In the genomic region with DNA sequence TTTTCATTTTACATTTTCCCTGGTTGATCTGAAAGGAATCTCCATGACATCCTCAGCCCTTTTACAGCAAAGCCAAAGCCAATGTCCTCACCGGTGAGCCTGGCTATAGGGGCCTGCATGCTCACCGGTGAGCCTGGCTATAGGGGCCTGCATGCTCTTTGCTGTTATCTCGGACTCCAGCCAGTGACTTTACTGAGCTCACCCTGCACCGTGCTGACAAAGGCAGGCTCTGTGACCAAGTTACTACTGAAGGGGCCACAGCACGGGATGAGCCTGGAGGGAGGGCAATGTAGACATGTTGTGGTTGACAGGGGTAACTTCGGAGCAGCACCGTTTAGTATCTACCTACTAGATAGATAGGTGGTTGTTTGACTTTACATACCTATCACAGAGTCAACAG, we compare ENCODE assay signal across 25 mouse cellular contexts. TPM values are rescaled to one million over a fixed set of nuclear protein-coding genes. Genes with fewer than 3 reads are reported as not detected.
DNase-seq lines count a peak whose midpoint lies in the region; ATAC-seq and TF ChIP-seq lines count a peak whose summit lies in the region.
"Had no signal": no experiment of that assay in that cellular context is flagged by ENCODE, and none has a peak within 500 bp of the region (broad histone marks: within the 10 kb centered on the region; RNA-seq: fewer than 3 reads in every experiment).

No protein-coding gene starts in this region.

- no peaks in the 10 kb centered on the region for H3K79me2 ChIP-seq in myocyte (ENCODE audit: control insufficient read depth, insufficient read depth)

- TF ChIP-seq CTCF in liver, embryonic 14.5 days (IDR thresholded peaks at IDR 0.05; ENCODE audit: low read depth) = no peak
- no peak for TF ChIP-seq CTCF in kidney, adult 2 months (conservative IDR thresholded peaks at IDR 0.05; ENCODE audit: insufficient read depth, insufficient read length, low read depth, low read length)

- peak; percentile 87 for ATAC-seq in liver, embryonic 11.5 days (replicated peaks; ENCODE audit: low FRiP score)
- ATAC-seq in liver, embryonic 14.5 days (ENCODE audit: insufficient read depth) = peak; percentile 74
- ATAC-seq in CD4-positive, CD25-positive, alpha-beta regulatory T cell, adult 4 months = no peak
- ATAC-seq: activated CD4-positive, CD25-positive, alpha-beta regulatory T cell, adult 4 months; forebrain, embryonic 14.5 days; forebrain, postnatal 0 days; hindbrain, postnatal 0 days had no signal

- peaks cover 20% of the 10 kb centered on the region for H3K36me3 ChIP-seq in liver, embryonic 11.5 days (ENCODE audit: control insufficient read depth, insufficient read depth, low read length)
- peaks cover 14% of the 10 kb centered on the region for H3K36me3 ChIP-seq in liver, embryonic 14.5 days (replicated peaks; ENCODE audit: control insufficient read depth, insufficient read depth, low read depth)
- H3K36me3 ChIP-seq in myocyte (ENCODE audit: control insufficient read depth, insufficient read depth) = peaks cover 6% of the 10 kb centered on the region
- no peaks in the 10 kb centered on the region; the same call in none of the 2 replicates for H3K36me3 ChIP-seq in kidney, adult 2 months (ENCODE audit: control insufficient read depth, insufficient read depth, low read length)

- no peak for TF ChIP-seq EP300 in liver, embryonic 14.5 days (IDR thresholded peaks at IDR 0.05; ENCODE audit: low read depth)

- H3K4me2 ChIP-seq in liver, embryonic 11.5 days = no peak overlapping the region
- H3K4me2 ChIP-seq in liver, embryonic 14.5 days (ENCODE audit: low read depth) = no peak overlapping the region
- H3K4me2 ChIP-seq in myocyte (ENCODE audit: low read depth) = no peak overlapping the region
- H3K4me2 ChIP-seq: embryonic facial prominence, embryonic 12.5 days; embryonic facial prominence, embryonic 15.5 days; heart, embryonic 11.5 days; heart, embryonic 15.5 days; hindbrain, embryonic 14.5 days had no signal

- no peak overlapping the region for H3K9ac ChIP-seq in liver, embryonic 11.5 days (ENCODE audit: low read depth, low read length)
- H3K9ac ChIP-seq in liver, embryonic 14.5 days (replicated peaks) = no peak overlapping the region
- H3K9ac ChIP-seq: embryonic facial prominence, embryonic 12.5 days; embryonic facial prominence, embryonic 15.5 days; forebrain, postnatal 0 days; heart, embryonic 15.5 days; hindbrain, embryonic 14.5 days had no signal

- no peak overlapping the region for H3K4me3 ChIP-seq in liver, embryonic 11.5 days (ENCODE audit: low read depth, low read length)
- no peak overlapping the region for H3K4me3 ChIP-seq in liver, embryonic 14.5 days (ENCODE audit: insufficient read depth in 1 of 2, low read depth in 2 of 2, low read length in 2 of 2)
- H3K4me3 ChIP-seq in myocyte = no peak overlapping the region
- no peak overlapping the region for H3K4me3 ChIP-seq in kidney, adult 2 months (ENCODE audit: insufficient read depth, low read depth, low read length)
- H3K4me3 ChIP-seq: embryonic facial prominence, embryonic 12.5 days; embryonic facial prominence, embryonic 15.5 days; gastrocnemius, adult 2 months; heart, embryonic 15.5 days had no signal

- no peaks in the 10 kb centered on the region for H3K27me3 ChIP-seq in liver, embryonic 11.5 days (replicated peaks; ENCODE audit: control insufficient read depth, insufficient read depth, low read length)
- no peaks in the 10 kb centered on the region for H3K27me3 ChIP-seq in liver, embryonic 14.5 days (ENCODE audit: control insufficient read depth, insufficient read depth, low read length)
- H3K27me3 ChIP-seq in myocyte (ENCODE audit: control insufficient read depth, insufficient read depth, insufficient read length) = no peaks in the 10 kb centered on the region
- no peaks in the 10 kb centered on the region for H3K27me3 ChIP-seq in kidney, adult 2 months (replicated peaks; ENCODE audit: control insufficient read depth, insufficient read depth, low read length)
- H3K27me3 ChIP-seq: embryonic facial prominence, embryonic 12.5 days; embryonic facial prominence, embryonic 15.5 days; heart, embryonic 15.5 days had no signal

- H3ac ChIP-seq in myocyte (ENCODE audit: control insufficient read depth, insufficient read length) = no peak overlapping the region

- H3K27ac ChIP-seq in liver, embryonic 11.5 days (ENCODE audit: low read depth, low read length) = no peak overlapping the region
- H3K27ac ChIP-seq in liver, embryonic 14.5 days = no peak overlapping the region
- no peak overlapping the region for H3K27ac ChIP-seq in kidney, adult 2 months (ENCODE audit: insufficient read depth, low read depth, low read length)
- H3K27ac ChIP-seq: embryonic facial prominence, embryonic 12.5 days; embryonic facial prominence, embryonic 15.5 days; gastrocnemius, adult 2 months; heart, embryonic 15.5 days; hindbrain, embryonic 14.5 days; hindbrain, postnatal 0 days had no signal

- DNase-seq in c-Kit-positive CD71-positive TER-119-positive erythroid progenitor cells, embryonic 14.5 days (ENCODE audit: low spot score) = peak; percentile 15
- peak; percentile 30 for DNase-seq in liver, embryonic 11.5 days (ENCODE audit: low spot score)
- DNase-seq in liver, embryonic 14.5 days (ENCODE audit: low read depth in 3 of 3, low spot score in 3 of 3) = no peak
- no peak for DNase-seq in kidney, adult 2 months
- DNase-seq: adrenal gland, adult 8-10 months; adrenal gland, postnatal 25 days; cerebellum, adult 18-20 months; cerebellum, adult 9-10 months; cerebellum, postnatal 14 days; forebrain, postnatal 0 days; gastrocnemius, adult 2 months; gastrocnemius, postnatal 14 days; heart, adult 11 months; heart, postnatal 10 days; heart, postnatal 4 days had no signal

- H3K4me1 ChIP-seq in liver, embryonic 11.5 days (replicated peaks; ENCODE audit: control insufficient read depth, insufficient read depth, low read length) = peaks cover 6% of the 10 kb centered on the region; the same call in 1 of the 2 replicates
- 0 out of 4 replicates have a peak, but pooled peaks cover 0 to 6% of the 10 kb centered on the region in 2 experiments for H3K4me1 ChIP-seq in liver, embryonic 14.5 days (replicated peaks; ENCODE audit: control insufficient read depth in 2 of 2, insufficient read depth in 2 of 2, low read length in 1 of 2)
- H3K4me1 ChIP-seq in kidney, adult 2 months (ENCODE audit: control insufficient read depth, insufficient read depth, low read length) = no peaks in the 10 kb centered on the region
- H3K4me1 ChIP-seq: embryonic facial prominence, embryonic 12.5 days; embryonic facial prominence, embryonic 15.5 days; heart, embryonic 15.5 days had no signal

- no peaks in the 10 kb centered on the region for H3K9me3 ChIP-seq in liver, embryonic 11.5 days (ENCODE audit: control insufficient read depth, low read length)
- H3K9me3 ChIP-seq in liver, embryonic 14.5 days (ENCODE audit: control insufficient read depth, low read length) = no peaks in the 10 kb centered on the region
- H3K9me3 ChIP-seq: embryonic facial prominence, embryonic 12.5 days; embryonic facial prominence, embryonic 15.5 days; heart, embryonic 15.5 days had no signal

- no peak for TF ChIP-seq POLR2A in myocyte (IDR thresholded peaks at IDR 0.05; ENCODE audit: insufficient read length, low read depth)
- no peak for TF ChIP-seq POLR2A in kidney, adult 2 months (IDR thresholded peaks at IDR 0.05; ENCODE audit: low read depth, low read length)

- 58% methylated on average over 7 of the region's 7 CpGs for WGBS in liver, embryonic 11.5 days
- WGBS in liver, embryonic 14.5 days (ENCODE audit: insufficient replicate concordance) = 41% methylated on average over 7 of the region's 7 CpGs
- WGBS in kidney, adult 2 months = 91% methylated on average over 7 of the region's 7 CpGs

TF ChIP-seq in myocyte, 11 proteins besides CTCF, POLR2A, EP300 and RAD21:
- peak; percentile 19 for TF ChIP-seq POLR2AphosphoS2 (IDR thresholded peaks at IDR 0.05; ENCODE audit: insufficient read length, low read depth)
- TF ChIP-seq USF1 (IDR thresholded peaks at IDR 0.05; ENCODE audit: low read depth) = no peak
- TF ChIP-seq REST (IDR thresholded peaks at IDR 0.05; ENCODE audit: insufficient read depth, insufficient read length) = no peak
- TF ChIP-seq SRF (IDR thresholded peaks at IDR 0.05; ENCODE audit: control insufficient read depth, insufficient read length, low read depth) = no peak

RNA-seq across cellular contexts. Expression of gene Dpy19l3, which starts 15.9 kb away (rescaled TPM):
- polyA plus RNA-seq in liver, embryonic 11.5 days (2014; fragmentation: Nextera tagmentation; extraction: Ambion mirVana) = 17.1 and 22.9 TPM in 2 replicates
- 1.3 and 2.1 TPM in 2 replicates for polyA plus RNA-seq in liver, embryonic 14.5 days (2012; rRNA removed)
- polyA plus RNA-seq in liver, embryonic 14.5 days (2014; fragmentation: Nextera tagmentation; extraction: Ambion mirVana) = 6.4 and 7.3 TPM in 2 replicates
- 7.8 TPM for polyA plus RNA-seq in myocyte (2012; fragmentation: generic; extraction: Trizol)
- 5.8 and 6.7 TPM in 2 replicates for polyA plus RNA-seq in kidney, adult 2 months (2012; rRNA removed)
- 10 to 100 TPM; 23.9 to 30.0 TPM for polyA plus RNA-seq in CD4-positive, CD25-positive, alpha-beta regulatory T cell, adult 4 months (2017; shearing (Covaris generic))

RNA-seq across cellular contexts. Expression of gene Zfp507, which starts 32.7 kb away (rescaled TPM):
- 11.5 and 14.4 TPM in 2 replicates for polyA plus RNA-seq in liver, embryonic 11.5 days (2014; fragmentation: Nextera tagmentation; extraction: Ambion mirVana)
- polyA plus RNA-seq in liver, embryonic 14.5 days (2012; rRNA removed) = 2.8 and 3.9 TPM in 2 replicates
- 2.0 and 2.6 TPM in 2 replicates for polyA plus RNA-seq in liver, embryonic 14.5 days (2014; fragmentation: Nextera tagmentation; extraction: Ambion mirVana)
- polyA plus RNA-seq in myocyte (2012; fragmentation: generic; extraction: Trizol) = 7.0 TPM
- polyA plus RNA-seq in kidney, adult 2 months (2012; rRNA removed) = 6.4 and 7.0 TPM in 2 replicates
- polyA plus RNA-seq in CD4-positive, CD25-positive, alpha-beta regulatory T cell, adult 4 months (2017; shearing (Covaris generic)) = 1 to 10 TPM; 4.4 to 5.1 TPM

Comparison
In these comparisons a context has a peak if more than half of its experiments do, and no peak if none do; other contexts are left out.
1. DNase-seq: peak in c-Kit-positive CD71-positive TER-119-positive erythroid progenitor cells, embryonic 14.5 days (single experiment) and liver, embryonic 11.5 days (single experiment); none in liver, embryonic 14.5 days (0 of 3) and kidney, adult 2 months (single experiment).